Mouse (Mus musculus) thymus, postnatal 36 days (tissue): Measurements from ENCODE around the gene Cnih4.

Source experiments
- DNase-seq, 2 experiments: peaks; one replicate each; pipeline ENCODE4 v3.0.0; 2022; ENCODE audit warnings: mixed read lengths in 2 of 2

The Cnih4 gene

DNA sequence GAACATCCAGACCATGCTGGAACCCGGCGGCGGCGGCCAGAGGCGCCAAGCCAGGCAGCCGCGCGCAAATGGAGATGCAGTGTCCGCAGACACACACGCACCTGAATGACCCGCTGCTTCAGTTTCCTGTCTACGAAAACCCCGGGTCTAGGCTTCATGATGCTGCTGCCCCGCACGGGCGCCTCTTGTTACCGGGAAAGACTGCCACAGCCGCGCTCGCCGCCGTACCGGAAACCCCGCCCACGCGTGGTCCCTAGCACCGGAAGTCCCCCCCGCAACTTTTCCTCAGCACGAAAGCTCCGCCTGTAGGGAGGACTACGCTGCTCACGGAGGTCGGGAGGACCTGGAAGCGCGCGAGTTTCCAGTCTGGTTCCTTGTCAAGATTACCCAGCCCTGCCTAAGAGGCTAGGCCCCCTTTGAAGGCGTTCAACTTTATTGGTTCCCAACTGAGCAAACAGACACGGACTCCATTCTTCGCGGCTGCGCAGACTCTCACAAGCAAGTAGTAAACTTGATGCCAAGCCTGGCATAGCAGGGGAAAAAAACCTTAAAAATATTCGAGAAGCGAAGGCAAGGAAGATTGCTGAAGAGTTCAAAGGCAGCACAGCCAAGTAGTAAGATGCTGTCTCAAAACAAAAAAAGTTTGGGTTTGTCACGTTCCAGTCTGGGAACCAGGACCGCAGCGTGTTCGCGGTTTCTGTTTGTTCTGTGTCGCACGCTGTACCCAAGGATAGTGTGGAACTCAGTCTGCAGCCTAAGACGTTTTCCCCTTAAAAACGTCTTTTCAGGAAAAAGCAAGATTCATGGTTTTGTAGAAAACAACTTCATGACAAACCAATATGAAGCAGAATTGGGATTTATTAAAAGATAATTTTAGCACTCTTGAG, at the start of gene Cnih4, which contains the start of gene Nvl:
Gene Cnih4 (plus strand): TSS at position 744 of the 887 bp plus-strand sequence.
Gene Nvl (minus strand): TSS at position 255 of the 887 bp plus-strand sequence.
- DNase-seq = peak; percentile 90 to 91

GRCm38 (mm10) chr1:181117112-181117511, 27.4 kb upstream of the Cnih4 start:
- no peak for DNase-seq

GRCm38 (mm10) chr1:181124145-181124544, 20.3 kb upstream of the Cnih4 start:
- no peak for DNase-seq

DNA sequence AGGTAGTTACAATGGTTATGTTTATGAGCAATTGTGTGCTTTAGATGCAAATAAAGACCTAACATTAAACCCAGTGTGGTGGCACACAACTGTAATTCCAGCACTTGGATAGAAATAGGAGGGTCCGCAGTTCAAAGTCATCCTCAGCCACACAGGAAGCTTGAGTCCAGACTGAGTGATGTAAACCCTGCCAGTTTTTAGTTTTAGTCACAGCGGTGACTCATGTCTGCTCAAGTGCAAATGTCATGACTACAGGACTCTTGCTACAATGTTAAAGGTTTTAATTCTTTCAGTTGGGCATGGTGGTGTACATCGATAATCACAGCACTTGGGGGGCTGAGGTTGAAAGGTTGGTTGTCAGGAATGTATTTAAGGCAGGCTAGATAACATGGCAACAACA, 18.6 kb upstream of the Cnih4 start:
- DNase-seq = no peak

DNA sequence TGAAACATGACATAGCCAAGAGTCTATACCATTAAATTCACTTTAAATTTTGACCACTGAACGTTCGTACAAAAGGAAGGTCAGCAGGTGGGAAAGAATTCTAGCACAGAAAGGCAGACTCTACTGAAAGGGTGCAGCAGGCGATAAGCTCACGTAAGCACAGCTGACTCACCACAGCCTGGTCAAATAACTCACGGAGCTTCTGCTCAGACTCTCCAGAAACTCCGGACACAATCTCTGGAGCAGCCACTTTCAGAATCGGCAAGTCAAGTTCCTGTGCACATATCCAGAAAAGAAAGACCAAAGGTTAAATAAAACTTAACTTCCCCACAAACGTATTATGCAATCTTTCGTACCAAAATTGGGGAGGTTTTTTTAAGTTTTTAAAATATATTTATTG, 17.7 kb upstream of the Cnih4 start:
- DNase-seq = no peak

- no peak for DNase-seq
Observed at GRCm38 (mm10) chr1:181131915-181132314, 12.6 kb upstream of the Cnih4 start.

- DNase-seq = no peak
Observed at GRCm38 (mm10) chr1:181138730-181139129, 5.8 kb upstream of the Cnih4 start.

DNA sequence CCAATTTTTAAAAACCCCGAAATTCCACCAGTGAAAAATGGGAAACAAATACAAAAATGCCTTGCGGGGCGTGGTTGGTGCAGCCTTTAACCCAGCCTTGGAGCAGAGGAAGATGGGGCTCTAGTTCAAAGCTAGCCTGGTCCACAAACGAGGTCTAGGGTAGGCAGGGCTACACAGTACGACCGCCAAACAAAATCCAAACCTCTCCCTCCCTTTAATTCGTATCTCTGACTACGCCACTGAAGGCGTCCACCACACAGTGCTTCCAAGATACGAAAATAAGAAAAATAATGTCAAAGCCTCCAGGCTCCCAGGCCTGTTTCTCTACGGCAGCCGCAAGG, 914 bp upstream of the Cnih4 start:
- no peak for DNase-seq

GRCm38 (mm10) chr1:181144966-181145365, 473 bp downstream of the Cnih4 start:
- DNase-seq = no peak

DNA sequence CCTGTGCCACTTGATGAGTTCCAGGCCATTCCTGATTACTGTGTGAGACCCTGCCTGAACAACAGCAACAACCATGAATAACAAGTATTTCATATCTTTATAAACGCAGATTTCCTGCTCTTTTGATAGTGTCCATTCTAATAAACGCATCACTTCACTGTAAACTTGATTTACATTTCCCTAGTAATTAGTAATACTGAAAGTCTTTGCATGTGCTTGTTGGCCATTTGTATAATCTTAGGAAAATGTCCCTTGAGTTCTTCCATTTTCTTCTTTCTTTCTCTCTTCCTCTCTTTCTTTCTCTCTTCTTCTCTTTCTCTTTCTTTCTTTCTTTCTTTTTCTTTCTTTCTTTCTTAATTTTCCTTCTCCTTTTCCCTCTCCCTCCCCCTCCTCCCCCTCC, 1.7 kb downstream of the Cnih4 start:
- no peak for DNase-seq

DNA sequence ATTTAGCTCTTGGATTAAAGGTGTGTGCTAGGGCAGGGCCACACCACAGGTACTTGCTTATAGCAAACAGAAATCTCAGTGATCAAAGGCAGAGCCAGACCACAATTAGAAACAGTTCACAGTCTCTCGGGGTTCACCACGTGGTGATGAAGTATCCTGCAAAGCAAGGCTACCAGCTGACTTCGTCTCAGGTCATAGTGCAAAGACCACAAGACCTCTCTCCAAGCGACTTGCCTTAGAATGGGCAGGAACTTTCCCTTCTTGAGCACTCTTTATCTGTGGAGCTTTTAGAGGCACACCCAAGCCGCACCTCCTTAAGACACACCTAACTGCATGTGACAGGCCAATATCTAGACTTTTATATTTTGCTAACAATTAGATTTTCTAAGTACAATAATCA, 4.0 kb downstream of the Cnih4 start:
- no peak for DNase-seq

DNA sequence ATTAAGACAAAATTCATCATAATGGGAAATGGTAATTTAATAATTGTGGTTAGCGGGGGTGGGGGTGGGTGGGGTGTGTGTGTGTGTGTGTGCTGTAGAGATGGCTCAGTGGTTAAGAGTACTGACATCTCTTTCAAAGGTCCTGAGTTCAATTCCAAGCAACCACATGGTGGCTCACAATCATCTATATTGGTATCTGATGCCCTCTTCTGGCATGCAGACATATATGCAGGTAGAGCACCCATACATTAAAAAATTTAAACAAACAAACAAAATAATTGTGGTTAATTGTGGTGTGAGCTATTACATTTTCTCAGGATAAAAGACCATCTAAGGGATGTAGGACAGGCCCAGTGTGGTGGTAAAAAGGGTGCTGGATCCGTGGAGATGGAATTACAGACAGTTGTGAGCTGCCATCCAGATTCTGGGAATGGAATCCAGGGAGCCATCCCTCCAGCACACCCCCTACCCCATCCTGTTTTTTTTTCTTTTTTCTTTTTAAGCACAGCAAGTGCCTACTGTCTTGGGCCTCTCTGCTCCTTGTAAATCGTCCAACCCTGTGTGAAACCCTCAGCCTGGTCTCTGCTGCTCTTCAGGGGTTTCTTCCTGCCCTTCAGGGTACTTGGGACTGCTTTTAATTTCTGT, 5.0 kb downstream of the Cnih4 start:
- no peak for DNase-seq

- DNase-seq = no peak
Observed at GRCm38 (mm10) chr1:181150431-181150826, 5.9 kb downstream of the Cnih4 start.

- DNase-seq = peak; percentile 88 to 92
Observed at GRCm38 (mm10) chr1:181150827-181151534, 6.5 kb downstream of the Cnih4 start.

DNA sequence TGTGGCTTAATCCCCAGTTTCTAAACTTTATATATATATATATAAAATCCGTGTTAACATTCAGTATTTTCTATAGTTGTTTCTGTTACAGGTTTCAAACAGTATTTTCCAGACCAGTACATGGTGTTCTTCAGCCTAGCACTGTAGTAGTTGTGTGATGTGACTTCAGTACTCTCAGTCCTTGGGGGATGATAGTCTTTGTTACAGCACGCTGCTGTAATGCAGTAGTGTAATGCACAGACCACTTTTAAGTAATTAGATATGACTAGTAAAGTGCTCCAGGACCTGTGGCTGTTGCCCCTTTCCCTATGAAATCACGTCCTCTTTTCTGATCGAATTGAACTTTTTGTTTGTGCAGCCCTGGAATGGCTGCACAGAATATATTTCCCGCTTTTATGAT, 7.0 kb downstream of the Cnih4 start:
- DNase-seq = no peak

- no peak for DNase-seq
Observed at GRCm38 (mm10) chr1:181167816-181168215, 23.3 kb downstream of the Cnih4 start.

- DNase-seq = no peak
Observed at GRCm38 (mm10) chr1:181168377-181168776, 23.9 kb downstream of the Cnih4 start.

GRCm38 (mm10) chr1:181170210-181170609, 25.7 kb downstream of the Cnih4 start:
- peak in 1 of 2 experiments; percentile 11 for DNase-seq

DNA sequence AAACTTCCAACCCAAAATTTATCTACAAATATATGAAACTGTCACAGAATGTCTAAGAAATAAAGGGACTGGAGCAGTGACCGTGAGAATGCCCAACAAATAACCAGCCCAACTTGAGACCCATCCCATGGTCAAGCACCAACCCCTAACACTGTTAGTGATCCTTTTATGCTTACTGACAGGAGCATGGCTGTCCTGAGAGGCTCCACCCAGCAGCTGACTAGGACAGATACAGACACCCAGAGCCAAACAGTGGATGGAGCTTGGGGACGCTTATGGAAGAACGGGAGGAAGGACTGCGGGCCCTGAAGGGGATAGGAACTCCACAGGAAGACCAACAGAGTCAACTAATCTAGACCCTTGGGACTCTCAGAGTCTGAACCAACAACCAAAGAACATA, 44.4 kb downstream of the Cnih4 start:
- DNase-seq = no peak

- no peak for DNase-seq
Observed at GRCm38 (mm10) chr1:181199446-181199845, 55.0 kb downstream of the Cnih4 start.

- no peak for DNase-seq
Observed at GRCm38 (mm10) chr1:181210147-181210546, 65.7 kb downstream of the Cnih4 start.

DNA sequence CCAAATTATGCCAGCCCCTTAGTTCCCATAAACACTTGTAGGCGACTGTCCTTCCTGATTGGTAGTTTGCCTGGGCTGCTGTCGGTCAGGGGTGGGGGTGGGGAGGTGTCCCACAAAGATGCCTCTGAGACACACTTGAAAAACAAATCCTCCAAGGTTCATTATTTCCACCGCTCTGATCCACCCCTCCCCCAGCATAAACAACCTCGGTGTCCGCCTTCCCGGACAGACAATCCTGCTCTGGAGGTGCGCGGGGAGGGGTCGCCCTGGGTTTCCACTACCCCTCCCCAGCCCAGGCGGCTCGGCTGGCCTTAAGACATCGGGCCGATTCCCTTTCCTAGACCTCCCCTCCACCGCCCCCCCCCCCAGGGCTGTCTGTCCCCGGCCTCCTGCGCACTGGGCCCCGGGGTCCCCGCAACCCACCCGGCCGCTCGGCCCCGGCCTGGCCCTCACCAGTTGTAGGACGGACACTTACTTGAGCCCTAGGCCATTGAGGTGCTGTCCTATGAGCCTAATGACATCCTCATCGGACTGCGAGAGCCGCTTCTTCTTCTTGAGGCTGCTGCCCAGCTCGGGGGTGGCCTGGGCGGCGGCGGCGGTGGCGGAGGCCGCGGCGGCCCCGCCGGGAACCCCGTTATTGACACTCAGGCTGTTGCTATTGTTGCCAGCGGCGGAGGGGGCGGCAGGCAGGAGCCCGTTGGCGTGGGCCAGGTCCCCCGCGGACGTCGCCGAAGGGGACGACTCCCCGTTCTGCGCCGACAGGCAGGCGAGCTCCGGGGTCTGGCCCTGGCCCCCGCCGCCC, 66.3 kb downstream of the Cnih4 start:
- DNase-seq = peak; percentile 28 to 58
